Mouse (Mus musculus): ENCODE results near the gene Rbm17.

DNA sequence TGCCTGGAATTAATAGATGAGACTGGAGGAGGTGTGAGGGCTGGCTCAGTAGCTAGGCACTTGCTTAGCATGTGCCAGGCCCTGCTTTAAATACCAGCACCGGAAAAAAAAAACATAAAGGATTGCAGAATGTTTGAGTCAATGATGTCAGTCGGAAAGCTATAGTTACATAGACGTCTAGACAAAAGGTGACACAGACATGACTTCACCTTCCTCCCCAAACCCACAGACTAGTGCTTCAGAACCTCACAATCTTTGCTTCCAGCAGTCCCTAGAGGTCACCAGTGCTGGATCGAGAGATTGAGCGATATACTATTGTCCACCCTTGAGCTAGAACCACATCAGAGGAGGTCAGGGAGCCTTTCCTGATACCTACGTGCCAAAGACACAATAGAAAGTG, 31.1 kb upstream of the Rbm17 start:
- TF ChIP-seq CTCF (IDR thresholded peaks at IDR 0.05; ENCODE audit: low read depth, low read length) (no peak), POLR2A (IDR thresholded peaks at IDR 0.05; ENCODE audit: insufficient read depth, low read length) (no peak)
